Mouse (Mus musculus) bone marrow, adult 2 months (tissue): ENCODE results near the gene Boll. TPM values are rescaled to one million over a fixed set of nuclear protein-coding genes. Genes with fewer than 3 reads are reported as not detected.
"Not testable (repeated sequence)": the region's sequence is repeated elsewhere in the genome, so short reads cannot be mapped to it uniquely, and the experiment has no call there.

Experiments
- H3K27ac ChIP-seq: fragments of 200-500 bp; 2 replicates; pipeline ENCODE4 v1.5.1; 2012; ENCODE audit warnings: low read depth, mild to moderate bottlenecking, control low read depth, inconsistent platforms, low read length; ENCODE audit not compliant: control insufficient read depth, poor library complexity, insufficient read depth
- H3K4me1 ChIP-seq: fragments of 200-500 bp; 2 replicates; pipeline ENCODE4 v1.6.1; 2011; ENCODE audit warnings: low read length; ENCODE audit not compliant: control insufficient read depth, insufficient read depth
- H3K4me3 ChIP-seq: fragments of 200-500 bp; replicated peaks from 2 replicates; pipeline ENCODE3; 2011; ENCODE audit warnings: mild to moderate bottlenecking, low read depth, low read length, control low read depth; ENCODE audit not compliant: control insufficient read depth
- CTCF ChIP-seq: fragments of 200-500 bp; IDR thresholded peaks from 2 replicates; pipeline ENCODE4 v1.5.1; 2011; ENCODE audit warnings: low read length, control low read depth; ENCODE audit not compliant: control insufficient read depth, insufficient read depth
- POLR2A ChIP-seq: fragments of 200-500 bp; IDR thresholded peaks from 2 replicates; pipeline ENCODE4 v1.6.1; 2011; ENCODE audit warnings: low read depth, mild to moderate bottlenecking, control low read depth, low read length, borderline replicate concordance; ENCODE audit not compliant: control insufficient read depth
- WGBS: fragments of 180-500 bp; shearing (Covaris S2); methylation state at CpG from one replicate; pipeline ENCODE4 v1.1.7; 2018; 5-methylcytosine and 5-hydroxymethylcytosine counted together
- polyA plus RNA-seq: library from polyadenylated mRNA; stranded (reverse); fragments of >200 nt; gene quantifications from 2 replicates; pipeline ENCODE4 v1.2.4, GENCODE M21; 2011; ENCODE audit warnings: low replicate concordance; ENCODE audit not compliant: missing spikeins, insufficient read depth, insufficient read length

Boll gene
- polyA plus RNA-seq, 1 experiment = not detected

DNA sequence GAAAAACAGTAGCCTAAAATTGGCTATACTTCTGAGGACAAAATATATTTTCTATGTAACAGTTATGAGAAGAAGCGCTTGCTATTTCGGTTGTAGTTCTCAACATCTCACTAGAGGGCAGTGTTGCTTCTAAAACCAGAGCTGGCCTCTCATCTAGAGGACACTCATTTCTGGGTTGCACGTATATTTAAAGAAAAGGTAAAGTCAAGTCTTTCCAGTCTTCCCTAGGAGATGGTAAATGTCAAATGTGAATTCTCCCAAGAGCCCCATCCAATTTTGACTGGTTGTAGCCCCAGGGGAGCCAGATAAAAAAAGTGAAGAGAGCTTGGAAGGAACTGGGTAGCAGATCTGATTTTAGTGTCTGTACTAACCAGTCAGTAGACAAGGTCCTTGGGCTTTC is 41.2 kb upstream of the Boll start:
- Histone ChIP-seq H3K4me1 (no peaks in the 10 kb centered on the region; the same call in 1 of the 2 replicates), H3K27ac (no peak overlapping the region), H3K4me3 (no peak overlapping the region)
- WGBS = 6% methylated on average over 3 of the region's 3 CpGs
- TF ChIP-seq CTCF (0 out of 2 replicates have a peak, but pooled peaks have one; percentile 14), POLR2A (no peak)

DNA sequence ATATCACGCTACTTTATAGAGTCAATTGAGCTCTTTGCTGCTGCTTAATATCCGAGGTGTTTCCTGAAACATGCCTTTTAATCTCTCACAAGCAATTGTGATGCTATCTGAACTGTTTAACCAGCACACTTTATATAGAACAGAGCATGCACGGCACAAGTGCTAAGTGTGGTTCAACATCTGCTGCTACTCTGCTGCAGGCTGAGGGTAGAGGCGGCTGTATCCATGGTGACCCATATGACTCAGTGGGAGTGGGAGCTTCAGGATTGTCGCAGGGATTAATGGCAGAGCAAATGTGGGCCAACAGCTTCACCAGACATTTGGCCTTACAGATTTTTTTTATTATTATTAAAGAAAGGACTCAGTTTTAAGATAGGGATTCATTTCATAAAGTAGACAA is 36.6 kb upstream of the Boll start:
- Histone ChIP-seq H3K4me1 (no peaks in the 10 kb centered on the region; the same call in 1 of the 2 replicates), H3K4me3 (no peak overlapping the region), H3K27ac (no peak overlapping the region)
- TF ChIP-seq CTCF = no peak
- TF ChIP-seq POLR2A = no peak
- WGBS = 72% methylated on average over 5 of the region's 5 CpGs

DNA sequence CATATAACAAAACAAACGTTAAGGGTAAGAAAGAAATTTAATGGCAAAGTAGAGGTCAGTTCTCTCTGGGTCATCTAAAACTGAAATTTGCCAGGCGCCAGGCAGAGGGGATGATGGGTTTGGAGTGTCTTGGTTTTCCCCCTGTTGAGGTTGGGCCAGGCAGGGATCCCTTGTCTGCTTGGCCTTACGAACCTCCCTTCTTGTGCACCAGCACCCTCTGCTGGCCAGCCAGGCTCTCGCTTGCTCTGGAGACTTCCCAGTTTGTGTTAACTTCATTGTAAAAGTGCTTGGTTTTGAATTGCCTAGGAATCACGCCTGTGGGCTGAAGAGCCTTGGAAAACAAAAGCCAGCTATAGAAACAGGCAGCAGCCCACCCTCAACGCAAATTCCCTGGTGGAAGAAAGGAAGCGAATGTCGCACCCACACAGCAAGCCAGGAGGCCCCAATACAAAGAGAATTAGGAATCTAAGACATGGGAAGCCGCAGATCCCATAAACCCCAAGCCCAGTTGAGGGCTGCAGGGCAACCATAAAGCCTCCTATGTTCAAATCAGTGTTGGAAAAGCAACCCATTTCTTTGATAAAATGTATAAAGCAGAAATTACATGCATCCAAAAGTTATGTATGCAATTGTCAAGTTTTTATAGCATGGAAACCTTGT is 20.0 kb upstream of the Boll start:
- Histone ChIP-seq H3K27ac (no peak overlapping the region), H3K4me3 (no peak overlapping the region), H3K4me1 (no peaks in the 10 kb centered on the region)
- peak; percentile 90 for TF ChIP-seq CTCF
- no peak for TF ChIP-seq POLR2A
- WGBS = 27% methylated on average over 9 of the region's 9 CpGs

DNA sequence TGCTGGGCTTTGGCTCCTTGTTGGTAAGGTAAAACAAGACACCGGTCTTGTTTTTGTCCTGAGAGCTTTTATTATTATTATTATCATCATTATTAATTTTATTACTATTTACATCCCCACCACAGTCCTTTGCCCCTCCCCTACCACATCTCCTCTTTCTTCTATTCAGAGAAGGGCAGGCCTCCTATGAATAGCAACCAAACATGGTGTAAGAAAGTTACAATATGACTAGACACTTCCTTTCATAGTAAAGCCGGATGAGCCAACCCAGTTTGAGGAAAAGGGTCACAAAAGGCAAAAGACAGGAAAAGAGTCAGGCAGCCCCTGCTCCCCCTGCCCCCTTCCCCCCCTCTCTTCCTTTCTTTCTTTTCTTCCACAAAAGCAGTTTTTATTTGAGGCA is 17.3 kb upstream of the Boll start:
- TF ChIP-seq CTCF (no peak), POLR2A (no peak)
- Histone ChIP-seq H3K4me1 (no peaks in the 10 kb centered on the region), H3K27ac (no peak overlapping the region), H3K4me3 (no peak overlapping the region)
- WGBS = 68% methylated on average over 2 of the region's 2 CpGs

DNA sequence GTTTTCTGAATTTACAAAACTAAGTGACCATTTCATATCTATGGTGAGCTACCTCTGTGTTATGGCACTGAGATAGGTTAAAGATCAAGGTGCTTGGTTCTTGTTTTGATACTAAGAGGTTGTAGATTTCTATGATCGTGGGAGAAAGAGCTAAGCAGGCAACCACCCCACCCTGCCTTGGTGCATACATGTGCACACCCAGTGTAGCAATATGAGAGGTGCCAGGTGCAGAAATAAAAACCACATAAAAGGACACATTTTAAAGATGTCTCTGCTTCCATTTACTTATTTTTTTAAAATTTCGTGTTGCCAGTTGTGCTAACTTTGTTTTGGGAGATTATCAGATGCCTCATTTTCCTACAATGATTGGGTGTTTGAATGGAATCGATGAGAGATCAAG is 9.4 kb upstream of the Boll start:
- Histone ChIP-seq H3K27ac (no peak overlapping the region), H3K4me3 (no peak overlapping the region), H3K4me1 (no peaks in the 10 kb centered on the region)
- 70% methylated on average over 3 of the region's 3 CpGs for WGBS
- TF ChIP-seq POLR2A (no peak), CTCF (no peak)

DNA sequence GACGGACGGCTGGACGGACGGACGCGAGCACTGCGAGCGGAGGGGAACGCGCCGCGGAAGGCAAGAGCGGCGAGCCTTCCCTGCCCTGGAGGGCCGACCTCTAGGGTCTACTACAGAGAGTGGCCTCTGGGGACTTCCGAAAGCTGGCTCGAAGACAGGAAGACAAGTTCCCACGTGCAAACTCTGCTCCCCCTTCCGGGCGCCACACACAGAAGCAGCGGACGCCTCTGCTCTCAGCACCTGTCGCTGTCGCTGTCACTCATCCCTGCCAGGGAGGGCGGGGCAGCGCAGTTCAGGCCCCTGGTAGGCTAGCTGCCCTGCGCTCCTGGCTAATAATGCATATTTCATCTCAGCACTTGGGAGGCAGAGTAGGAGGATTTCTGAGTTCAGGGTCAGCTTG is 317 bp upstream of the Boll start:
- Histone ChIP-seq H3K4me1 (no peaks in the 10 kb centered on the region), H3K27ac (peak overlapping the region; percentile 67; the same call in 1 of the 2 replicates), H3K4me3 (peak overlapping the region; percentile 66)
- WGBS = 2% methylated on average over 27 of the region's 27 CpGs
- peak; percentile 8; the same call in 1 of the 2 replicates for TF ChIP-seq CTCF
- no peak for TF ChIP-seq POLR2A

DNA sequence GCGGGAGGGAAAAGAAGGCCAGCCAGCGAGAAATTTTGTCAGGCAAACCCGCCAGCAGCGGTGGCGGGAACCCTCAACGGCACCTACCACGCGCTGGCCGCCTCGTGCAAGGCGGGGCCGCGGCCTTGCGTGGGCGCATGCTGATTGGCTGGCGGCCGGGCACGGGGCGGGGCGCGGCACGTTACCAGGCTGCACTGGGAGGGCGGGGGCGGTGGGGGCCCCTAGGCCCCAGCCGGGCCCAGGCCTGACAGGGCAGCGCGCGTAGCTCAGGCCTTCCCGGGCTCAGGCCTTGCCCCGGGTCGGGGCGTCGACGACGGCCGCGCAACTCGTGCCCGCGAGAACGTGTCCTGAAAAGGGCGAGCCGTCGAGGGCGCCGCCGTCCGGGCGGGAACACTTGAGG is 635 bp downstream of the Boll start:
- H3K4me1 ChIP-seq = no peaks in the 10 kb centered on the region
- WGBS = 74% methylated on average over 49 of the region's 49 CpGs
- TF ChIP-seq CTCF (no peak), POLR2A (no peak)
- H3K27ac ChIP-seq = no peak overlapping the region
- H3K4me3 ChIP-seq = no peak overlapping the region

DNA sequence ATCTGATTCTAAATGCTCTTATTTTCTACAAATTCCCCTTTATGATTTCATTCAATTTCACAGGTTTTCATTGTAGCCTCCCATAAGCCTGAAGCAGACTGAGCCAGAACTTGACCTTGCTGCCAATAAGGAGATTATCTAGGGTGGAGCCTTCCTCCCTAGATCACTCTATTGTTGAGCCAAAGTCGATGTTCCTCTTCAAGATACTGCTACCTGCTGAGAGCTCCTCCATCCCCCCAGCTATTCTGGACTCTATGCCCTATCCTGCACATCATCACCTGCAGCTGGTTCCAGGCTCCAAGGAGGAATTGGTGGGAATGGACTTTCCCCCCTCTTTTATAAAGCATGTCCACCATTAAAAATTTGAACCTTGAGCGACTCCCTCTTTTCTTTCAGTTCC is 11.4 kb downstream of the Boll start:
- H3K27ac ChIP-seq, H3K4me3 ChIP-seq, H3K4me1 ChIP-seq: not testable (repeated sequence)
- WGBS = 79% methylated on average over 2 of the region's 2 CpGs

DNA sequence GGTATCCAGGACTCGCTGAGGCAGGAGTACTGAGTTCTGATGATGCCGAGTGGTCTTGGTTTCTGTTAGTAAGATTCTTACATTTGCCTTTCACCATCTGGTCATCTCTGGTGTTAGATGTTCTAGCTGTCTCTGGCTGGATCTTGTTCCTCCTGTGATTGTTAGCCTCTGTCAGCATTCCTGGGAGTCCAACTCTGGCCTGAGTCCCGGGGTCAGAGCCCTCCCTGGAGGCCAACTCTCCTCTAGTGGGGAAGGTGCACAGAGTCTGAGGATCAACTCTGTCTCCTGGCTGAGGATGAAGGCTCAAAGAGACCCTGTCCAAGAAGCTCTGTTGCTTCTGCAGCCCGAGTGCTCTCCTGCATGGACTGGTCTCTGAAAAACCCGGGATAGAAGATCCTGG is 37.8 kb downstream of the Boll start:
- 75% methylated on average over 5 of the region's 5 CpGs for WGBS
- H3K4me1 ChIP-seq, H3K4me3 ChIP-seq, H3K27ac ChIP-seq: not testable (repeated sequence)
